Mouse (Mus musculus) adrenal gland, postnatal 25 days (tissue): ENCODE measurements at regions not wholly inside any gene's neighbourhood (a gene's known extent, or its start where the extent isn't known, plus 50 kb on each side); places are given as distances from the start of the nearest gene placed in this dataset.

ENCODE experiments used
- microRNA-seq, 2 experiments: library from miRNA; unstranded; fragments of <30 nt; microRNA quantifications; one replicate each; pipeline ENCODE4 v1.2.0; 2021

Small RNA genes lying in the stretch of these regions (microRNA-seq; reads per million reads assigned to microRNA genes)
- 0 reads per million in 2 experiments for gene Gm25347
